Mouse (Mus musculus) E14TG2a.4 (cell line): Measurements from ENCODE around the gene Gm28635.

Experiments used
- H3K27me3 ChIP-seq: 2 replicates; pipeline ENCODE4 v1.6.1; 2014; ENCODE audit warnings: low read length, control low read depth; ENCODE audit not compliant: insufficient read depth
- H3K36me3 ChIP-seq: 2 replicates; pipeline ENCODE4 v1.6.1; 2014; ENCODE audit warnings: low read length, control low read depth; ENCODE audit not compliant: insufficient read depth
- H3K4me1 ChIP-seq: replicated peaks from 2 replicates; pipeline ENCODE4 v1.6.1; 2014; ENCODE audit warnings: low read depth, low read length, control low read depth
- H3K4me3 ChIP-seq: replicated peaks from 2 replicates; pipeline ENCODE4 v1.5.1; 2014; ENCODE audit warnings: mild to moderate bottlenecking, low read length
- H3K9me3 ChIP-seq: 2 replicates; pipeline ENCODE4 v1.6.1; 2014; ENCODE audit warnings: low read length, control low read depth
- CTCF ChIP-seq: conservative IDR thresholded peaks from 2 replicates; pipeline ENCODE4 v1.5.1; 2014; ENCODE audit warnings: low read length
- NANOG ChIP-seq: IDR thresholded peaks from 2 replicates; pipeline ENCODE4 v1.6.1; 2014; ENCODE audit warnings: borderline replicate concordance, low read length, mixed read lengths
- POU5F1 ChIP-seq: IDR thresholded peaks from 2 replicates; pipeline ENCODE4 v1.6.1; 2014; ENCODE audit warnings: low read length, borderline replicate concordance

The Gm28635 gene

DNA sequence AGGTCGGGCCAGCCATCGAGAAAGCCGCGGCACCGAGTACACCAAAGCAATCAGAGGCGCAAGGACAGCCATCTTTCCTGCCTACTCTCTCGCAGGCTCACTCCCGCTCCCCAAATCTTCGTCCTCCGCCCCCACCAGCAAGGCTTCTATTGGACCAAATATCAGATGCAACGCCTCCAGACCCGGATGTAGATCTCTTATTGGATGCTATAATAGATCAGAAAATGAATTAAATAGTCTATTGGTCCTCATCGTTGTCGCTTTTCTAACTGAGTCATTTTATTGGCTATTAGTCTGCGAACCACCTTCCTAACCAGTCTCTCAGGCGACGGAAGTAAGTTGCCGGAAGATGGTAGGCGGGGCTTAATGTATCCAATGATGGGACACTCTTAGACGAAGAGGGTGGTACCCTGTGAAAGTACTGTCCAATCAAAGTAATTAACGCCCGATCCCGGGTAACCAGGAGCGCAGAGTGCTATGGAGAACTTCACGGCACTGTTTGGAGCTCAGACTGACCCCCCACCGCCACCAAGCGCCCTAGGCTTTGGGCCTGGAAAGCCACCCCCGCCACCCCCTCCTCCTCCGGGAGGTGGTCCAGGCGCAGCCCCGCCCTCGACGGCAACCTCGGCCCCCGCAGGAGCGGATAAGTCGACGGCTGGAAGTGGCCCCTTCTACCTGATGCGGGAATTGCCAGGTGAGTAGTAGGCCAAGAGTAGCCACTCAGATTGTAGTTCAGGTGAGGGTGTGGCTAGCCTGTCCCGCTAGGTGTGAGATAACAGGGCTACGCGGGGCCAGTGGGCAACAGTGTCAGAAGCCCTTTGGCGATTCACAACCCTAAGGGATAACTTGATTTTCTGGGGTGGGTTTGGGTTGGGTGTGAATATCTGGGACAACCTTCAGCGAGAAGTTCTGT, at the start of gene Gm28635, which contains the start of gene Med19:
Gm28635 (minus strand) TSS at position 74 of the 913 bp plus-strand sequence.
Med19 (plus strand) TSS at position 435 of the 913 bp plus-strand sequence.
- Histone ChIP-seq H3K9me3 (no peaks in the 10 kb centered on the region), H3K4me1 (peaks cover 39% of the 10 kb centered on the region), H3K27me3 (no peaks in the 10 kb centered on the region), H3K36me3 (peaks cover 62% of the 10 kb centered on the region), H3K4me3 (peak within 1 kb of the TSS; percentile 98)
- no peak for TF ChIP-seq NANOG
- TF ChIP-seq POU5F1 = no peak
- TF ChIP-seq CTCF = no peak

DNA sequence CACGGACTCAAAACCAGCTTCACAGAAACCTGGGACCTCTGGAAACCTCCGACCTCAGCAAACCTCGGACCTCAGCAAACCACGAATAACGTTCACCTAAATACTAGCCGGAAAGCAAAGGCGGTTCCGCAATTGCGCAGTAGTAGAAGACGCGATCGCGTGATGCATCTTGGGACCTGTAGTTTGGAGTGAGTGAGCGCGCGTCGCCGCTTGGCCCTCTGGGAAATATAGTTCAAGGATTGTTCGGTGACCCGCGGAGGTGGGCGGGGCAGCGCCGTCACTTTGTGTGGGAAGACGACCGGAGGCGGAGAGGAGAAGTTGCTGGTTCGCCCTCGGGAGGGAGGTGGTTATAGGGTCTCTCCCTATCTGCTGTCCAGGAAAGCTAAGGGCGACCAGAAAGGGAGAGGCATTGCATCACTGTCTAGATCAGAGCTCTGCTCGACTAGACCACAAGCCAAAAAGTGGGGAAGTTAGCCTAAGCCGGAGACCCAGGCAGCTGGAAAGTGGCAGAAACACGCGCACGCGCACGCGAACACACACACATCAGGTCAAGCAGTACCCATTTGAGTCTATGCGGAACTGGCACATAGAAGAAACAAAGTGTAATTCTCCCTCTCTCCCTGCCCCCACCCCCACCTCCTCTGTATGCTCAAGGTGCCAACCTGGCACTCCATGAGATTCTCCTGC, 49.5 kb upstream of the Gm28635 start, which contains the start of gene Clp1:
Clp1 (minus strand) TSS at position 179 of the 687 bp plus-strand sequence.
- Histone ChIP-seq H3K9me3 (no peaks in the 10 kb centered on the region), H3K4me3 (peak within 1 kb of the TSS; percentile 90), H3K4me1 (peaks cover 40% of the 10 kb centered on the region), H3K36me3 (peaks cover 36% of the 10 kb centered on the region), H3K27me3 (peaks cover 18% of the 10 kb centered on the region)
- TF ChIP-seq NANOG (no peak), CTCF (no peak), POU5F1 (no peak)

DNA sequence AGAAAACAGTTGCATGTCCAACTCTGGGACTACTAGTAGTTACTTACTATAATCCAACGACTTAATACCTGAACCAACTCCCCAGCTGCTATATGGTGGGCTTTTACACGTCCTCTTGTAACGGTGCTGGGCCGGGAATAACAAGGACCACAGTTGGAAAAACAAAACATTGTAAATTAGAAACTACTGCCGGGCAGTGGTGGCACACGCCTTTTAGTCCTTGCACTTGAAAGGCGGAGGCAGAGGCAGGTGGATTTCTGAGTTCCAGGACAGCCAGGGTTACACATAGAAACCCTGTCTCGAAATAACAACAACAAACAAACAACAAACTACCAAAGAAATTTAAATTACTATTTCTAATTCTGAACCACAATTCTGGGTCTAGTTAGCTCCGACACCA, 48.9 kb upstream of the Gm28635 start:
- H3K27me3 ChIP-seq = peaks cover 17% of the 10 kb centered on the region
- TF ChIP-seq POU5F1 = no peak
- no peak for TF ChIP-seq NANOG
- no peak for TF ChIP-seq CTCF

DNA sequence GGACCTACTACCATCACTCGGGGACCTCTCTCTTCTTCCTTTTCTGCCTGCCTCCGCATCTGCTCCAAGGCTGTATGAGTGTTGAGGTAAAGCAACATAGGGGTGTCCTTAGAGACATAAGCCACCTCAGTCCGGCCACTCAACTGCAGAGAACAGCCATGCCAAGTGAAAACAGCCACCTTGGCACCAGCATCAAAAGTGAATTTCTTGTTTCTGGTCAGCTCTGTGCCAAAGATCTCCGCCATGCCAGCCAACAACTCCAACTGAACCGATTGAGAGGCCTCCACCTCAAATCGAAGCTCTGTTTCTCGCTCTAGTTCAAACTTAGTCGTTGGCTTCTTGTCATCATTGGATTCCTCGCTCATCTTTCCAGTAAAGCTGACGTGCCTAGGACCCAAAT, 47.9 kb upstream of the Gm28635 start:
- H3K9me3 ChIP-seq = no peaks in the 10 kb centered on the region
- peaks cover 40% of the 10 kb centered on the region for H3K4me1 ChIP-seq
- H3K4me3 ChIP-seq = peak overlapping the region; percentile 90
- peaks cover 47% of the 10 kb centered on the region for H3K36me3 ChIP-seq
- no peak for TF ChIP-seq POU5F1
- no peak for TF ChIP-seq CTCF
- TF ChIP-seq NANOG = no peak
- H3K27me3 ChIP-seq = peaks cover 8% of the 10 kb centered on the region

More for the DNA sequence above, 48.9 kb upstream of the Gm28635 start:
- Histone ChIP-seq H3K36me3 (peaks cover 42% of the 10 kb centered on the region), H3K9me3 (no peaks in the 10 kb centered on the region), H3K4me1 (peaks cover 40% of the 10 kb centered on the region), H3K4me3 (peak overlapping the region; percentile 90)

DNA sequence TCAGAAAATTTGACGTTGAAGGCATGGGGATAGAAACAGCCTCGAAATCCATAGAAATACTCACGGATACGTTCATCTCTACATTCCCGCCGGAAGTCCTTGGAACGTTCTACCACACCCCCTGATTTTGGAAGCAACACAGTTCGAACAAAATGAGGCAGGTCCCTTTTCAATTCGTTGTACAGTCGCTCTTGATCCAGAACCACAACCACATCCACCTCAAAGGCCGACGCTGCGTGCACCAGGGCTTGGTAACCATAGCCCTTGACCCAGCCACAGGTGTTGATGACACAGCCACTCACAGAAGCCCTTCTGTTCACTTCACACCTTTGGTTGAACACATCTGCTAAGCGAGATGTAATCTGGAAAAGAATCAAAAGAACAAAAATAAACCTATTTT, 46.0 kb upstream of the Gm28635 start:
- Histone ChIP-seq H3K4me3 (no peak overlapping the region), H3K27me3 (no peaks in the 10 kb centered on the region), H3K36me3 (peaks cover 47% of the 10 kb centered on the region), H3K4me1 (peaks cover 40% of the 10 kb centered on the region), H3K9me3 (no peaks in the 10 kb centered on the region)
- TF ChIP-seq CTCF (no peak), POU5F1 (no peak), NANOG (no peak)

DNA sequence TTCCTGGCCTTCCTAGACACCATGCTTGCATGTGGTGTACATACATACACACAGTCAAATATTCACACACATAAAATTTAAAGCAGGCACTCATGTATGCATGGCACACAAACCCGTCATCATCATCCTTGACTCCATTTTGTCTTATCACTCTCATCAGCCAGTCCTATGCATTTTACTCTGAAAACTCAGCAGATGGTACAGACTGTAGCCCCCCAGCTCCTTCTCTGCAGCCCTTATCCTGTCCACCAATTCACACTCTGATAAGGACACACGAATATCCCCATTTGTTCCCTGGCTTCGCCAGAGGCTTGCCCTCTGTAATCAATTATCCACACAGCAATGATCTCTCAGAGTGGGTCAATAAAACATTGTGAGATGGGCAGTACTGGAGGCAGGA, 43.3 kb upstream of the Gm28635 start:
- H3K9me3 ChIP-seq = no peaks in the 10 kb centered on the region
- H3K27me3 ChIP-seq = no peaks in the 10 kb centered on the region
- TF ChIP-seq CTCF = no peak
- H3K4me1 ChIP-seq = peaks cover 39% of the 10 kb centered on the region
- no peak overlapping the region for H3K4me3 ChIP-seq
- peaks cover 47% of the 10 kb centered on the region for H3K36me3 ChIP-seq

DNA sequence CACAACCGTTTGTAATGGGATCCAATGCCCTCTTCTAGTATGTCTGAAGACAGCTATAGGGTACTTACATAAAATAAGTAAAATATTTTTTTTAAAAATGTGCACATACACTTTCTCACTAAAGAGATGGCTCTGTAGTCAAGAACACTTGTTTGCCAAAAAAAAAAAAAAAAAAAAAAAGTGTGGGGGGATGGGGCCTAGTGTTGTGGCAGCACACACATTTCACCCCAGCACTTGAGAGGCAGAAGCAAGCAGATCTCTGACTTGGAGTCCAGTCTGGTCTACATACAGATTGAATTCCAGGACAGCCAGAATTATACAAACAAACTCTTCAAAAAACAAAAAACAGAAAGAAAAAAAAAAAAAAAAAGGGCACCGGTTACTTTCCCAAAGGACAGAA, 42.9 kb upstream of the Gm28635 start:
- Histone ChIP-seq H3K36me3 (peaks cover 43% of the 10 kb centered on the region), H3K27me3 (no peaks in the 10 kb centered on the region), H3K4me3 (no peak overlapping the region), H3K4me1 (peaks cover 35% of the 10 kb centered on the region), H3K9me3 (no peaks in the 10 kb centered on the region)
- TF ChIP-seq CTCF = no peak
- no peak for TF ChIP-seq NANOG
- no peak for TF ChIP-seq POU5F1

DNA sequence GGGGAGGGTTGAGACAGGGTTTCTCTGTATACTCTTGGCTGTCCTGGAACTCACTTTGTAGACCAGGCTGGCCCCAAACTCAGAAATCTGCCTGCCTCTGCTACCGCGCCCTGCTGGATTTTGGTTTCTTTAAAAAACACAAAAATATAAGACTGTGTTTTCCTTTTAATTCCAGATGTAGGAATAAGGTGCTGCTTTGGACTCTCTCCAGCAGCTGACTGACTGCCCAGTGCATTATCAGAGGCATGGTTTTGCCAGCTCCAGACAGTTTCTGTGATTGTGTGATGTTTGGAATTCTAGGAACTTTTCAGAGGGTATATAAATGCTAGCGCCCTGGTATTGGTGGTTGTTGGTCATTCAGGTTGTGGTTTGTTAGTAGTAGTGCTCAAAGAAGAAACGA, 39.5 kb upstream of the Gm28635 start:
- Histone ChIP-seq H3K9me3 (no peaks in the 10 kb centered on the region), H3K4me1 (peaks cover 26% of the 10 kb centered on the region), H3K4me3 (no peak overlapping the region), H3K36me3 (peaks cover 12% of the 10 kb centered on the region), H3K27me3 (no peaks in the 10 kb centered on the region)
- no peak for TF ChIP-seq CTCF
- no peak for TF ChIP-seq NANOG
- TF ChIP-seq POU5F1 = no peak
